Mouse (Mus musculus): ENCODE data around the gene Mllt1.

Gene Mllt1

GRCm38 (mm10) chr17:56935363-56936131, at the start of gene Mllt1:
Gene Mllt1, minus strand, starts transcription at chr17:56935415.
- peak; percentile 84 for DNase-seq (ENCODE audit: low read depth, low spot score)

GRCm38 (mm10) chr17:56984886-56985285, 49.7 kb upstream of the Mllt1 start:
- no peak for DNase-seq (ENCODE audit: low read depth, low spot score)

GRCm38 (mm10) chr17:56982013-56982412, 46.8 kb upstream of the Mllt1 start, which contains the start of gene Acer1:
Gene Acer1, minus strand, starts transcription at chr17:56982126.
- no peak for DNase-seq (ENCODE audit: low read depth, low spot score)

GRCm38 (mm10) chr17:56981049-56981448, 45.8 kb upstream of the Mllt1 start:
- no peak for DNase-seq (ENCODE audit: low read depth, low spot score)

- no peak for DNase-seq (ENCODE audit: low read depth, low spot score)
These were observed 44.3 kb upstream of the Mllt1 start for GRCm38 (mm10) chr17:56979524-56979923.

- no peak for DNase-seq (ENCODE audit: low read depth, low spot score)
These were observed 41.5 kb upstream of the Mllt1 start for GRCm38 (mm10) chr17:56976531-56977390.

GRCm38 (mm10) chr17:56975391-56975790, 40.2 kb upstream of the Mllt1 start:
- DNase-seq (ENCODE audit: low read depth, low spot score): no peak

- DNase-seq (ENCODE audit: low read depth, low spot score): no peak
These were observed 39.6 kb upstream of the Mllt1 start for GRCm38 (mm10) chr17:56974708-56975240.

- DNase-seq (ENCODE audit: low read depth, low spot score): no peak
These were observed 38.9 kb upstream of the Mllt1 start for GRCm38 (mm10) chr17:56973956-56974707.

- DNase-seq (ENCODE audit: low read depth, low spot score): no peak
These were observed 34.9 kb upstream of the Mllt1 start for GRCm38 (mm10) chr17:56970081-56970480.

- DNase-seq (ENCODE audit: low read depth, low spot score): no peak
These were observed 34.1 kb upstream of the Mllt1 start for GRCm38 (mm10) chr17:56969321-56969720.

- no peak for DNase-seq (ENCODE audit: low read depth, low spot score)
These were observed 28.4 kb upstream of the Mllt1 start for GRCm38 (mm10) chr17:56963646-56964045.

GRCm38 (mm10) chr17:56962642-56963405, 27.6 kb upstream of the Mllt1 start:
- DNase-seq (ENCODE audit: low read depth, low spot score): no peak

- no peak for DNase-seq (ENCODE audit: low read depth, low spot score)
These were observed 26.7 kb upstream of the Mllt1 start for GRCm38 (mm10) chr17:56961880-56962279.

GRCm38 (mm10) chr17:56958667-56959066, 23.5 kb upstream of the Mllt1 start:
- no peak for DNase-seq (ENCODE audit: low read depth, low spot score)

- DNase-seq (ENCODE audit: low read depth, low spot score): peak; percentile 46
These were observed 22.7 kb upstream of the Mllt1 start for GRCm38 (mm10) chr17:56957763-56958429.

GRCm38 (mm10) chr17:56954871-56955270, 19.7 kb upstream of the Mllt1 start:
- no peak for DNase-seq (ENCODE audit: low read depth, low spot score)

- no peak for DNase-seq (ENCODE audit: low read depth, low spot score)
These were observed 17.4 kb upstream of the Mllt1 start for GRCm38 (mm10) chr17:56952639-56953038.

- DNase-seq (ENCODE audit: low read depth, low spot score): peak; percentile 48
These were observed 15.7 kb upstream of the Mllt1 start for GRCm38 (mm10) chr17:56950915-56951314.

- DNase-seq (ENCODE audit: low read depth, low spot score): no peak
These were observed 3.5 kb upstream of the Mllt1 start for GRCm38 (mm10) chr17:56938751-56939150.

Measured in c-Kit-negative CD71-positive TER-119-positive erythroid progenitor cells, embryonic 14.5 days (primary cell).